Mouse (Mus musculus) bone marrow macrophage, adult 2 months (primary cell): ENCODE data around the gene Ska2. TPM values are rescaled to one million over a fixed set of nuclear protein-coding genes. Genes with fewer than 3 reads are reported as not detected.

Experiments
- H3K27ac ChIP-seq: 2 replicates; pipeline ENCODE4 v1.5.1; 2012; ENCODE audit warnings: low read depth, low read length; ENCODE audit not compliant: insufficient read depth
- H3K4me1 ChIP-seq: 2 replicates; pipeline ENCODE4 v1.6.1; 2012; ENCODE audit warnings: low read length; ENCODE audit not compliant: control insufficient read depth, insufficient read depth
- H3K4me3 ChIP-seq: 2 replicates; pipeline ENCODE4 v1.5.1; 2012; ENCODE audit warnings: mild to moderate bottlenecking, low read length, moderate library complexity; ENCODE audit not compliant: insufficient read depth
- CTCF ChIP-seq: IDR thresholded peaks from 2 replicates; pipeline ENCODE4 v1.5.1; 2012; ENCODE audit warnings: low read depth, mild to moderate bottlenecking, low read length, moderate library complexity
- POLR2A ChIP-seq: IDR thresholded peaks from 2 replicates; pipeline ENCODE4 v1.6.1; 2012; ENCODE audit warnings: mild to moderate bottlenecking, low read depth, low read length, borderline replicate concordance
- polyA plus RNA-seq: library from polyadenylated mRNA; stranded (reverse); fragments of >200 nt; gene quantifications from 2 replicates; pipeline ENCODE4 v1.2.4, GENCODE M21; 2012; ENCODE audit not compliant: missing spikeins, insufficient read depth, insufficient read length

Ska2 gene
- polyA plus RNA-seq, 1 experiment, result 30.5 TPM

- H3K27ac ChIP-seq, result peak overlapping the region; percentile 69
- no peak for TF ChIP-seq POLR2A
- no peak for TF ChIP-seq CTCF
- H3K4me1 ChIP-seq, result peaks cover 2% of the 10 kb centered on the region
- H3K4me3 ChIP-seq, result peak overlapping the region; percentile 70
Measured at GRCm38 (mm10) chr11:87109519-87110171, 611 bp downstream of the Ska2 start.

GRCm38 (mm10) chr11:87110172-87110909 is 1.3 kb downstream of the Ska2 start:
- peaks cover 2% of the 10 kb centered on the region for H3K4me1 ChIP-seq
- TF ChIP-seq POLR2A, result no peak
- no peak for TF ChIP-seq CTCF
- peak overlapping the region; percentile 69 for H3K27ac ChIP-seq
- peak overlapping the region; percentile 70 for H3K4me3 ChIP-seq

- no peak for TF ChIP-seq POLR2A
- no peak for TF ChIP-seq CTCF
- H3K4me3 ChIP-seq, result no peak overlapping the region
Measured at GRCm38 (mm10) chr11:87121864-87122263, 12.8 kb downstream of the Ska2 start.

GRCm38 (mm10) chr11:87125562-87125961 is 16.5 kb downstream of the Ska2 start:
- no peak for TF ChIP-seq CTCF
- TF ChIP-seq POLR2A, result no peak
- Histone ChIP-seq H3K4me1 (peaks cover 10% of the 10 kb centered on the region; the same call in 1 of the 2 replicates), H3K27ac (no peak overlapping the region), H3K4me3 (no peak overlapping the region)

More at GRCm38 (mm10) chr11:87121864-87122263, 12.8 kb downstream of the Ska2 start:
- peaks cover 3% of the 10 kb centered on the region; the same call in 1 of the 2 replicates for H3K4me1 ChIP-seq
- no peak overlapping the region for H3K27ac ChIP-seq

GRCm38 (mm10) chr11:87126281-87126823 is 17.3 kb downstream of the Ska2 start:
- peak overlapping the region; percentile 28 for H3K27ac ChIP-seq
- peak overlapping the region; percentile 53 for H3K4me3 ChIP-seq
- TF ChIP-seq CTCF (no peak), POLR2A (no peak)
- peaks cover 10% of the 10 kb centered on the region; the same call in 1 of the 2 replicates for H3K4me1 ChIP-seq

- Histone ChIP-seq H3K4me3 (peak within 1 kb of the TSS; percentile 97), H3K4me1 (peaks cover 10% of the 10 kb centered on the region; the same call in 1 of the 2 replicates), H3K27ac (peak within 1 kb of the TSS; percentile 72)
- TF ChIP-seq POLR2A (no peak), CTCF (no peak)
Measured at GRCm38 (mm10) chr11:87126824-87127816, 18.1 kb downstream of the Ska2 start, which contains the start of gene Trim37. Gene Trim37 (plus strand): TSS chr11:87127077.

- Histone ChIP-seq H3K4me3 (no peak overlapping the region), H3K4me1 (peaks cover 2% of the 10 kb centered on the region; the same call in 1 of the 2 replicates), H3K27ac (no peak overlapping the region)
- no peak for TF ChIP-seq CTCF
- no peak for TF ChIP-seq POLR2A
Measured at GRCm38 (mm10) chr11:87136233-87136632, 27.2 kb downstream of the Ska2 start.

- no peak overlapping the region for H3K27ac ChIP-seq
- no peak for TF ChIP-seq POLR2A
- TF ChIP-seq CTCF, result no peak
- H3K4me3 ChIP-seq, result no peak overlapping the region
- H3K4me1 ChIP-seq, result no peaks in the 10 kb centered on the region
Measured at GRCm38 (mm10) chr11:87158012-87158411, 49.0 kb downstream of the Ska2 start.

- TF ChIP-seq CTCF, result no peak
Measured at GRCm38 (mm10) chr11:87162687-87163086, 53.7 kb downstream of the Ska2 start.

More at GRCm38 (mm10) chr11:87162687-87163086, 53.7 kb downstream of the Ska2 start:
- Histone ChIP-seq H3K27ac (no peak overlapping the region), H3K4me1 (no peaks in the 10 kb centered on the region), H3K4me3 (no peak overlapping the region)
